Mouse (Mus musculus) hindbrain, embryonic 15.5 days (tissue): ENCODE measurements around the gene Ift57. TPM values are rescaled to one million over a fixed set of nuclear protein-coding genes. Genes with fewer than 3 reads are reported as not detected.

Source experiments
- ATAC-seq: fragments of 200-750 bp; cut with Nextera tagmentation; 2 replicates; pipeline ENCODE4 v1.8.0; 2017; ENCODE audit warnings: low read depth, moderate number of reproducible peaks, moderate TSS enrichment; ENCODE audit not compliant: low FRiP score
- H3K27ac ChIP-seq: fragments of 300-500 bp; sonication (generic); replicated peaks from 2 replicates; pipeline ENCODE4 v1.5.1; 2015; ENCODE audit warnings: mild to moderate bottlenecking, inconsistent platforms
- H3K27me3 ChIP-seq: fragments of 300-500 bp; sonication (generic); 2 replicates; pipeline ENCODE4 v1.6.1; 2015; ENCODE audit warnings: control low read depth, inconsistent platforms
- H3K36me3 ChIP-seq: fragments of 300-500 bp; sonication (generic); 2 replicates; pipeline ENCODE4 v1.6.1; 2015; ENCODE audit warnings: control low read depth, inconsistent platforms
- H3K4me1 ChIP-seq: fragments of 300-500 bp; sonication (generic); replicated peaks from 2 replicates; pipeline ENCODE4 v1.6.1; 2015; ENCODE audit warnings: control low read depth, inconsistent platforms
- H3K4me2 ChIP-seq: fragments of 300-500 bp; sonication (generic); 2 replicates; pipeline ENCODE4 v1.6.1; 2015; ENCODE audit warnings: moderate library complexity, mild to moderate bottlenecking, inconsistent platforms
- H3K4me3 ChIP-seq: fragments of 300-500 bp; sonication (generic); 2 replicates; pipeline ENCODE4 v1.5.1; 2015; ENCODE audit warnings: mild to moderate bottlenecking, inconsistent platforms
- H3K9ac ChIP-seq: fragments of 300-500 bp; sonication (generic); 2 replicates; pipeline ENCODE4 v1.6.1; 2015; ENCODE audit warnings: inconsistent platforms
- H3K9me3 ChIP-seq: fragments of 300-500 bp; sonication (generic); 2 replicates; pipeline ENCODE4 v1.6.1; 2016; ENCODE audit warnings: control low read depth, inconsistent platforms
- WGBS: fragments of 180-500 bp; shearing (Covaris S2); methylation state at CpG from one replicate; pipeline ENCODE4 v1.1.7; 2015; 5-methylcytosine and 5-hydroxymethylcytosine counted together
- polyA plus RNA-seq: library from polyadenylated mRNA; unstranded; fragments of >200 nt; fragmentation: Nextera tagmentation; extraction: Ambion mirVana; gene quantifications from 2 replicates; pipeline ENCODE4 v1.2.1, GENCODE M21; 2015

Ift57 gene
- polyA plus RNA-seq, 1 experiment from 2014 or later: 51.4 TPM

DNA sequence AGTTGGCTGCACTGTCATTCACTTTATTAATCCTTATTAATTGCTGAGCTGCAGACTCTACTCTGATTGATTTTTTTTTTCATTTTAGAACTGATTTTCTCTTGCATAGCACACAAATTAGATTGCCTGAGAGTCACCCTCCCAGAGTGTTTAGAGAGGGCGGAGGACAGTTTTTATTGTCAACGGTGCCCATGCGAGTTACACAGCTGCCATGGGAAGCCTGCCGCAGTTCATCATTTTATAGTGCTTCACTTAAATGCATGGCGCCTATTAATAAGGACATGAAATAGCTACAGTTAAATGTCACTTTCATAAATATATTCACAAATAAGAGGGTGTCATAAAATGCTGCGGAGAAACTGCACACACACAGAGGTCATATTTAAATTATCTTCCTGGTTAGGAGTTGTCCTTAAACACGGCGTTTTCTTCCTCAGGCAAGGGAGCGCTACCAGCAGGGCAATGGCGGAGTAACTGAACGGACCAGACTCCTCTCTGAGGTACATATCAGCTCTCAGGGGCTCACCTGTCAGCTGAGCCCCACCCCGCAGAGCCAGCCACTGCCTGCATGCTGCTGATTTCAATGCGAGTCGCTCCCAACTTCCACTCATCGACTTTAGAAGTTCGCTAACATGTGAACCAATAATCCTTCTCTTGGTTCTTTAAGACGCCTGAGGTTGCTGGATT lies 61.6 kb downstream of the Ift57 start:
- no peak overlapping the region for H3K27ac ChIP-seq
- H3K36me3 ChIP-seq: peaks cover 8% of the 10 kb centered on the region; the same call in 1 of the 2 replicates
- H3K9me3 ChIP-seq: no peaks in the 10 kb centered on the region
- H3K4me1 ChIP-seq: no peaks in the 10 kb centered on the region
- H3K27me3 ChIP-seq: no peaks in the 10 kb centered on the region
- no peak overlapping the region for H3K4me3 ChIP-seq
- no peak overlapping the region for H3K9ac ChIP-seq
- 73% methylated on average over 17 of the region's 17 CpGs for WGBS
- no peak for ATAC-seq
- H3K4me2 ChIP-seq: no peak overlapping the region

- no peaks in the 10 kb centered on the region for H3K9me3 ChIP-seq
- H3K27me3 ChIP-seq: no peaks in the 10 kb centered on the region
- H3K4me1 ChIP-seq: no peaks in the 10 kb centered on the region
- H3K4me2 ChIP-seq: no peak overlapping the region
- 0 out of 2 replicates have a peak, but pooled peaks have one; percentile 6 for ATAC-seq
- peaks cover 8% of the 10 kb centered on the region; the same call in 1 of the 2 replicates for H3K36me3 ChIP-seq
- no peak overlapping the region for H3K27ac ChIP-seq
- no peak overlapping the region for H3K9ac ChIP-seq
- 81% methylated on average over 5 of the region's 5 CpGs for WGBS
- no peak overlapping the region for H3K4me3 ChIP-seq
These were observed 62.9 kb downstream of the Ift57 start for GRCm38 (mm10) chr16:49761981-49762380.

DNA sequence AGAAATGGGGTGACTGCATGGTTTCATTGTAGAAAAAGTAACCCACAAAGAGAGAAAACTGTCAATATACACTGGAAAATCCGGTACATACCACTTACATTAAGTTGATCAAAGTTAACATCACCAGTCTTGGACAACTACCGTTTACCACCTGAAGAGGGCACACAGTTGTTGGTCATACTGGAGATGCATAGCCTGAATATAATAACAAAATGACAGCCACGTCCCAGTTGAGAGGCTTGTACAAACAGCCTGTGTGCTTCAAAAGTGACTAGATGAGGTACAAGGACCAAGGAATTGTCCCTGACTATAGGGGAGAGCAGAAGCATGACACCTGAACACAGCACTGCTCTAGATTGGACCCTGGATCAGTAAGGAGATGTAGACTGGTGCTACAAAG lies 67.3 kb downstream of the Ift57 start:
- Histone ChIP-seq H3K9ac (no peak overlapping the region), H3K27me3 (no peaks in the 10 kb centered on the region), H3K27ac (no peak overlapping the region), H3K4me1 (no peaks in the 10 kb centered on the region), H3K9me3 (no peaks in the 10 kb centered on the region), H3K36me3 (peaks cover 8% of the 10 kb centered on the region; the same call in 1 of the 2 replicates), H3K4me3 (no peak overlapping the region), H3K4me2 (no peak overlapping the region)
- ATAC-seq: no peak
- WGBS: 60% methylated on average over 3 of the region's 3 CpGs

DNA sequence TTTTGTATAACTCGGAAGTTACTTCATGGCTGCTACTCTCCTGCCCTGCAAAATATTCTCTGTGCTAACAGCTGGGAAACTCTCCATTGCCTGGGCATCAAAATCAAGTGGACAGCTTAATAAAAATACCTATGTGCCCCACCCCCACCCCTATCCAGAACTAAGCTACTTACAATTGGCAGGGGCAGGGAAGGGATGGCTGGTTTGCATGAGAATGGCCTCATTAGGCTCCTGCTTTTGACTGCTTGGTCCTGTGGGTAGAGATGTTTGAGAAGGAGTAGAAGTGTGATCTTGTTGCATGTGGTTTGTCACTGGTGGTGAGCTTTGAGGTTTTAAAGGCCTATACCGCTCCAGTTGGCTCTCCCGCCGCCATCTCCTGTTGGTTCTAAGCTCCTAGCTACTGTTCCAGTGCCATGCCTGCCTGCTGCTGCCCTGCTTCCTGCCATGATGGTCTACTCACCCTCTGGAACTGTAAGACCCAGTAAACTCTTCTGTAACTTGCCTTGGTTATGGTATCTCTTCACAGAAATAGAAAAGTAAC lies 69.5 kb downstream of the Ift57 start:
- Histone ChIP-seq H3K36me3 (0 out of 2 replicates have a peak, but pooled peaks cover 5% of the 10 kb centered on the region), H3K4me3 (no peak overlapping the region), H3K4me2 (no peak overlapping the region), H3K9ac (no peak overlapping the region), H3K4me1 (no peaks in the 10 kb centered on the region), H3K27me3 (no peaks in the 10 kb centered on the region), H3K9me3 (no peaks in the 10 kb centered on the region), H3K27ac (no peak overlapping the region)
- no peak for ATAC-seq
- WGBS: 90% methylated on average over 4 of the region's 4 CpGs

DNA sequence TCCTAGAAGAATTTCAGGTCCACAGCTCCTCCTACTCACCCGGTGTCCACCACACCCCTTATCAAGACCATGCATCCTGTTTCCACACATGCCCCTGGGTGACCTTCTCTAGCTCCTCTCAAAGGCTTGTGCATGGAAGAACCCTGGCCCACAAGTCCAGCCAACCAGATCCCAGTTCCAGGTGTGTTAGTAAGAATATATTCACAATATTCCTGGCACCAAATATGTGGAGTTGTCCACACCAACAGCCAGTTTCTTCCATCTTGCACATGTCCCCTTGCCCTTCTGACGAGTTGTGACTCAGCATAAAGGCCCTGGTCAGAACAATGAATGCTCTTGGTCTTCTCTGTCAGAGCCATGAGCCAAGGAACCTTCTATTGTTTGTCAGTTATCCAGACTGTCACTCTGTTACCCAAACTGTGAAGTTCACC lies 70.8 kb downstream of the Ift57 start:
- Histone ChIP-seq H3K9ac (no peak overlapping the region), H3K9me3 (no peaks in the 10 kb centered on the region), H3K36me3 (no peaks in the 10 kb centered on the region), H3K27ac (no peak overlapping the region), H3K4me1 (no peaks in the 10 kb centered on the region), H3K4me3 (no peak overlapping the region), H3K4me2 (no peak overlapping the region), H3K27me3 (no peaks in the 10 kb centered on the region)
- WGBS: 76% methylated on average over 2 of the region's 2 CpGs
- no peak for ATAC-seq

DNA sequence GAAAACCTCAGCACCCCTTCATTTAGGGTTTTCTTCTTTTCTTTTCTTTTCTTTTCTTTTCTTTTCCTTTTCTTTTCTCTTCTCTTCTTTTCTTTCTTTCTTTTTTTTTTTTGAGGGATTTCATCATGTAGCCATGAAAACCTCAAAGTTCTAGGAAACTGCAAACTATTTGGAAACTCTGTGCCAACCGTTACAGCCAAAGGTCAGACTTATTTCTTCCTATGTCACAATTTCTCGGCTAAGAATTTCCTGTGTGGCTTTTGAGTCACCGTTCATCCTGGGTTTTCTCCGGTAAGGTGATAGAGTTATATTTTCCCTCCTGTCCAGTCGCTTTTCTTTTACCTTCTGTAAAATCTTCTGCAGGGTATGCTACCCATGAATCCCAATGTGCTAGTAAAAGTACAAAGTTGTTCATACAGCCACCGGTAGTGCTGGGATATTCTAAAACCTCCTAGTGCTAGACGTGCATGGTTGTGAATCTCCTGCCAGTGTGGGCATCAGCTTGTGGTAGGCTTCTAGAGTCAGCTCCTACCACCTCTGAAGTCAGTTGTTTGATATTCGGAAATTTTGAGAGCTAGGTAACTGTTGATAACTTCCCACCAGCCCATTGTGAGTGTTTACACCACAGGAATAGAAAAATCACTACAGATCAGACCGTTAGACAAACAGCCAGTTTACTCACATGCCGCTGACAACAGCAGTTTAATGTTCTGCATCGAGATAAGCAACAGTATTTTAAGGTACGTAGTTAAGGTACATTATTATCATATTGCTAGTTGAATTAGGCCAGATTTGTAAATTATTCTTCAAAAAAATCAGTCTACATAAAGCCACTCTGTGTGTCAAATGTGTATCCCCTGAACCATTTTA lies 71.5 kb downstream of the Ift57 start:
- Histone ChIP-seq H3K4me2 (no peak overlapping the region), H3K36me3 (no peaks in the 10 kb centered on the region), H3K4me1 (no peaks in the 10 kb centered on the region), H3K4me3 (no peak overlapping the region), H3K9me3 (no peaks in the 10 kb centered on the region), H3K27ac (no peak overlapping the region), H3K9ac (no peak overlapping the region), H3K27me3 (no peaks in the 10 kb centered on the region)
- WGBS: 91% methylated on average over 12 of the region's 12 CpGs
- ATAC-seq: no peak

DNA sequence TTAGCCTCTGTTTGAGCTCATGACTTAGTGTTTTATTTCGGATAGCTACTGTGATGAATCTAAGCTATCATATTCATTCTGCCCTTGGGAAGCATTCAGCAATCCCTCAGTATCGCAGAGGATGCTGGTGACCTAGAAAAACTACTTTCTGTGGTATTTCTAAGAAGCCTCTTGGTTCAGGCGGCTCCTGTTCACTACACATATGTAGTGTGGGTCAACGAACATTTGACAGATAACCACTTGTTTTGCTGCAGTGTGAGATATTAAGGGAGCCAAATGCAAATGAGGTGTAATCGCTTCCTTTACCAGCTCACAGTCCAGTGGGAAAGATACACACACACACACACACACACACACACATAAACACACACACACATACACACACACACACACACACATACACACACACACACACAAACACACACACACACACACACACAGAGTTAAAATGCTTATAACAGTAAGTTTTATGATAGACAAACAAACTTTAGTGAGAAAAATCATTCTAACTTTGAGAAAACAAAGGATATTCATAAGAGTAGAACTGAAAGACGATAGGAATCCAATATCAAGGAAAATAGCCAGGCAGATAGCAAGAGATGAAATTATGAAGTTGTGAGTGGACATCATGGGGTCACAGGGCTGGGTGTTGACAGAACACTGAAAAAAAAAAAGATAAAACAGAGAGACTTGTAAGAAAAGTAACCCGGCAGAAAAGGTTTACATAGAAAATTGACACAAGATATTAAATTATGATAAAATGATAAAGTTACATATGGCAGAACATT lies 72.8 kb downstream of the Ift57 start:
- H3K27ac ChIP-seq: no peak overlapping the region
- H3K27me3 ChIP-seq: no peaks in the 10 kb centered on the region
- H3K9ac ChIP-seq: no peak overlapping the region
- H3K4me2 ChIP-seq: no peak overlapping the region
- H3K4me3 ChIP-seq: no peak overlapping the region
- no peaks in the 10 kb centered on the region for H3K9me3 ChIP-seq
- H3K4me1 ChIP-seq: no peaks in the 10 kb centered on the region
- ATAC-seq: no peak
- 76% methylated on average over 7 of the region's 7 CpGs for WGBS
- no peaks in the 10 kb centered on the region for H3K36me3 ChIP-seq

DNA sequence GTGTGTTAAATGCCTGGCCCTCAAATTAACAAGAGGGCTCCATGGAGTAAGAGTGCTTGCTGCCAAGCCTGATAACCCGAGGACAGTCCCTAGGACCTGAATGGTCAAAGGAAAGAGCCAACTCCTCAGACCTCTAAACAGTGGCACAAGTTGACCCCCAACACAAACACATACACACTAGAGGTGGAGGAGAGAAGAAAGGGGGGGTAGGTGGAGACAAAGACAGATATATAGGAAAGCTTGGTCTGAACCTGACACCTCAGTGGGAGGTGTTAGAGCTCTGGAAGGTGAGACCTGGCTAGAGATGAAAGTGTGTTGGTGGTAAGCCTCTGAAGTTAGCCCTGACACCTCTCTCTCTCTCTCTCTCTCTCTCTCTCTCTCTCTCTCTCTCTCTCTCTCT lies 73.5 kb downstream of the Ift57 start:
- Histone ChIP-seq H3K9me3 (no peaks in the 10 kb centered on the region), H3K36me3 (no peaks in the 10 kb centered on the region), H3K4me3 (no peak overlapping the region), H3K4me1 (no peaks in the 10 kb centered on the region), H3K27ac (no peak overlapping the region), H3K27me3 (no peaks in the 10 kb centered on the region), H3K9ac (no peak overlapping the region), H3K4me2 (no peak overlapping the region)
- ATAC-seq: no peak
- 79% methylated on average over 1 of the region's 1 CpGs for WGBS

DNA sequence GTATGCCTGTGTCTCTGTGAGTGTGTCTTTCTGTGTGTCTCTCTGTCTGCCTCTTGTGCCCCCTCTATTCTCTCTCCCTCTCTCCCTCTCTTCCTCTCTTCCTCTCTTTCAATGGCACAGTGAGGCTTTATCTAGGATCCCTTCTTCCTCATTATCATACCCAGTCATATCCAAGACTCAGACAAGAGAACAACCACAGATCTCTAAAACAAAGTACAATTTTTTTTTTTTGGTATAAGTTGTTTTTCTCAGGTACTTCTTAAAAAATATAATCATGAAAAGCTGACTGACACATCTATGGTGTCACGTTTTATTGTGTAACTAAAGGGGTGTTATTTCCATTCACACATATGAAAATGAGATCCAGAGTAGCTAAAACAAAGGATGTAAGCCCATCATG lies 74.0 kb downstream of the Ift57 start:
- H3K4me2 ChIP-seq: no peak overlapping the region
- H3K4me3 ChIP-seq: no peak overlapping the region
- H3K27me3 ChIP-seq: no peaks in the 10 kb centered on the region
- H3K9ac ChIP-seq: no peak overlapping the region
- WGBS: 87% methylated on average over 1 of the region's 1 CpGs
- H3K36me3 ChIP-seq: no peaks in the 10 kb centered on the region
- ATAC-seq: no peak
- no peaks in the 10 kb centered on the region for H3K9me3 ChIP-seq
- no peak overlapping the region for H3K27ac ChIP-seq
- no peaks in the 10 kb centered on the region for H3K4me1 ChIP-seq

- no peaks in the 10 kb centered on the region for H3K36me3 ChIP-seq
- no peaks in the 10 kb centered on the region for H3K4me1 ChIP-seq
- no peak overlapping the region for H3K27ac ChIP-seq
- no peaks in the 10 kb centered on the region for H3K9me3 ChIP-seq
- no peak overlapping the region for H3K4me2 ChIP-seq
- H3K4me3 ChIP-seq: no peak overlapping the region
- no peaks in the 10 kb centered on the region for H3K27me3 ChIP-seq
- no peak overlapping the region for H3K9ac ChIP-seq
- ATAC-seq: no peak
- WGBS: 87% methylated on average over 18 of the region's 18 CpGs
These were observed 75.3 kb downstream of the Ift57 start for GRCm38 (mm10) chr16:49774059-49775001.
